Mouse (Mus musculus) ES-E14 (cell line): ENCODE data around the gene Hbs1l. TPM values are rescaled to one million over a fixed set of nuclear protein-coding genes. Genes with fewer than 3 reads are reported as not detected.

ENCODE experiments used
- DNase-seq: peaks from one replicate; pipeline ENCODE4 v3.0.0-alpha.2; 2013; ENCODE audit warnings: low read depth, low spot score
- H3K27ac ChIP-seq: 2 replicates; pipeline ENCODE4 v1.5.1; 2012; ENCODE audit warnings: low read depth, mild to moderate bottlenecking, low read length, moderate library complexity, mixed read lengths; ENCODE audit not compliant: poor library complexity, insufficient read depth, severe bottlenecking
- H3K36me3 ChIP-seq: 2 replicates; pipeline ENCODE4 v1.6.1; 2012; ENCODE audit warnings: mild to moderate bottlenecking, low read length, moderate library complexity, mixed read lengths; ENCODE audit not compliant: control insufficient read depth, poor library complexity, insufficient read depth, severe bottlenecking
- H3K4me1 ChIP-seq, 2 experiments: fragments of 150-350 bp in 1 of 2; sonication (generic) in 1 of 2; 2 replicates each; pipeline ENCODE4 v1.6.1; 2012; ENCODE audit warnings: low read length in 2 of 2, mild to moderate bottlenecking in 1 of 2, mixed read lengths in 1 of 2; ENCODE audit not compliant: control insufficient read depth in 2 of 2, insufficient read depth in 2 of 2, poor library complexity in 1 of 2
- H3K4me3 ChIP-seq, 2 experiments: fragments of 150-350 bp in 1 of 2; sonication (generic) in 1 of 2; 2 replicates each; pipeline ENCODE4 v1.5.1; 2012; ENCODE audit warnings: low read length in 2 of 2, low read depth in 1 of 2, mild to moderate bottlenecking in 1 of 2, mixed read lengths in 1 of 2; ENCODE audit not compliant: insufficient read depth in 1 of 2, poor library complexity in 1 of 2, severe bottlenecking in 1 of 2
- H3K9ac ChIP-seq: 2 replicates; pipeline ENCODE4 v1.6.1; 2012; ENCODE audit warnings: low read depth, mild to moderate bottlenecking, low read length, mixed read lengths; ENCODE audit not compliant: poor library complexity, insufficient read depth, severe bottlenecking
- H3K9me3 ChIP-seq: fragments of 150-350 bp; sonication (generic); 2 replicates; pipeline ENCODE4 v1.6.1; 2012; ENCODE audit warnings: low read depth, mild to moderate bottlenecking, low read length; ENCODE audit not compliant: control insufficient read depth, insufficient read depth
- CHD2 ChIP-seq: IDR thresholded peaks from 2 replicates; pipeline ENCODE4 v1.6.1; 2014; ENCODE audit warnings: mild to moderate bottlenecking, low read depth, low read length, inconsistent platforms
- HCFC1 ChIP-seq: IDR thresholded peaks from 2 replicates; pipeline ENCODE4 v1.6.1; 2012; ENCODE audit warnings: low read length, inconsistent platforms, borderline replicate concordance; ENCODE audit not compliant: insufficient read depth
- MAFK ChIP-seq: IDR thresholded peaks from 2 replicates; pipeline ENCODE4 v1.6.1; 2014; ENCODE audit warnings: mild to moderate bottlenecking, low read depth, low read length, inconsistent platforms; ENCODE audit not compliant: insufficient read depth
- ZC3H11A ChIP-seq: IDR thresholded peaks from 2 replicates; pipeline ENCODE4 v1.6.1; 2012; ENCODE audit warnings: low read depth, mild to moderate bottlenecking, inconsistent platforms, low read length, borderline replicate concordance
- ZNF384 ChIP-seq: IDR thresholded peaks from 2 replicates; pipeline ENCODE4 v1.6.1; 2012; ENCODE audit warnings: low read depth, low read length, inconsistent platforms
- in situ Hi-C, 2 experiments: fragments of 600-800 bp; cut with MboI; formaldehyde crosslinking; loops; one replicate each; pipeline ENCODE4 v1.15.1; 2025; ENCODE audit warnings: low sequenced_read_pairs in 2 of 2, inconsistent platforms in 1 of 2; ENCODE audit not compliant: unreplicated experiment in 2 of 2
- total RNA-seq: library from RNA; depleted of rRNA; stranded (reverse); fragments of 300-350 nt; gene quantifications from 2 replicates; pipeline ENCODE4 v1.2.3, GENCODE M21; 2012

The Hbs1l gene
- total RNA-seq, 1 experiment = 90.0 TPM

DNA sequence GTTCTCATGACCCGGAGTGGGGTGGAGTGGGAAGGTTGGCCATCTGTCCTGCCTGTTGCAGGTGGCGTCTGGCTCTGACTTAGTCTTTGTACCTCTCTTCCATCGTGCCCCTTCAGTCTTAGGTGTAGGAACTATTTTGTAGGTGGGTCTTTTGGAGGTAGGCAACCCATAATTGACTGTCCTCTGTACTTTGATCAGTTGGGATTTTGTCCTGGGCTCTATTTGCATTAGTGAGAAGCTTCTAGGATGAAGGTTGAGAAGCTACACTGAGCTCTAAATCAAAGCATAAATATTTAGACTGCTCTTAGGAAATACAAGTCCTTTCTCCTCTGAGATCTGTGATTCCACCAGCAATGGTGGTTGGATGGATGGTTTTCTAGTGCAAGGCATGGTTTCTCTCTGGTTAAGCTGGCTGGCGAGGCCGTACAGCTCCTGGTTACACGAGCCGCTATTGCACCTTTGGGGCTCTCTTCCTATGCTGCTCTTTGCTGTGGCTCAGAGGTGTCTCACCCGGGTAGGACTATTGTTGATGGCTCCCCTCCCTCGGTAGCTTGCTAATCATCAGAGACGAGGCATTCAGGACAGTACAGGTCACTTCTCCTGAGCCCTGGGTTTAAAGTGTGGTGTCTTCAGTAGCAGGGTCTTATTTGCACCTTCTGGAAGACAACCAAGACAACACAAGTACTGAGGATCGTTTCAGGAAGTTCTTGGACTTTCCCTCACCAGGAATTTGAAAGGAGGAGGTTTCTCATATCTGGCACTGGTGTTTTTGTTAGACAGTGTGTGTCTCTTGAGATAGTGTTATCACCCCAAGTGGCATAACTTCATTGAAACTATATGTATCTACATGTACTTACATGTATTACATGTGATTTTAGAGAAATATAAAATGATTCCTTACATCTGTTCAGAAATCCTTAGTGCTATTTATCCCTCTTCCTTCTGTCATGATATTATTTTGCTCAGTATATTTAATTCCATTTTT is 55.0 kb downstream of the Hbs1l start:
- in situ Hi-C loops = no loop called here
- H3K4me3 ChIP-seq = no peak overlapping the region
- H3K27ac ChIP-seq = no peak overlapping the region
- TF ChIP-seq CHD2 (no peak), ZC3H11A (no peak), MAFK (no peak), HCFC1 (no peak)
- H3K9ac ChIP-seq = no peak overlapping the region
- H3K9me3 ChIP-seq = no peaks in the 10 kb centered on the region
- H3K36me3 ChIP-seq = peaks cover 23% of the 10 kb centered on the region
- no peak for DNase-seq
- H3K4me1 ChIP-seq = no peaks in the 10 kb centered on the region

DNA sequence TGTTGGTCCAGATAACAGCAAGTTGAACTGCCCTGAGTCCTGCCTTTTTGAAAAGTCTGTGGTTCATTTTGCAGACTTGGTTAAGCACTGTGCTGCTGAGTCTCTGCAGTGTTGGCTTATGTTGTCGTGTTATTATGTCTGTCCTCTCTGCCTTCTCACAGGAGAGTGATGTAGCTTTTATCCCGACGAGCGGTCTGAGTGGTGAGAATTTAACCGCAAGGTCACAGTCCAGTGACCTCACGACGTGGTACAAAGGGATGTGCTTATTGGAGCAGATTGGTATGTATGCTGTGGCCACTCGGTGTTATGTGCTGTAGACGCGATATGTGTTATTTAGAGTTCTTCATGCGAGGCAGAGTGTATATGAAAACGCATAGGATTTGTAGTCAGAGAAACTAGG is 56.0 kb downstream of the Hbs1l start:
- H3K36me3 ChIP-seq = peaks cover 25% of the 10 kb centered on the region

DNA sequence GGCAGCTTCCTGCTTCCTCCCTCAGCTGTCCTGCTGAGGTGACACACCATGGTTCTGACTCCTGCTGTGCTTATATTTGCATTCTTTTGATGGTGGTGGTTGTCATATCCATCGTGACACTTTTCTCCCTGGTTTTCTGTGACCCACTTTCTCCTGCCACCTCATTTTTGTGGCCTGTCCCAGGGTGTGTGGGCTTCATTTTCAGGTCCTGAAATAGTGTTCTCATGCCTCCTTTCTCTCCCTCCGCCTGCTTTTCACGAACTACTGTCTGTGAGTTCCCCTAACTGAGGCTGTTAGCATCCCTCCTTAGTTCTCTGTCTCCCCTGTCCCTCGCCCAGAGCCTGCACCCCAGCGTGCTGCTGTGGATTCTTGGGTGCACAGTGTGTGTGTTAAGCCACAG is 58.1 kb downstream of the Hbs1l start:
- no peak for DNase-seq
- H3K36me3 ChIP-seq = peaks cover 20% of the 10 kb centered on the region

More for the DNA sequence above, 56.0 kb downstream of the Hbs1l start:
- Histone ChIP-seq H3K4me3 (no peak overlapping the region), H3K27ac (no peak overlapping the region), H3K9ac (no peak overlapping the region), H3K9me3 (no peaks in the 10 kb centered on the region), H3K4me1 (no peaks in the 10 kb centered on the region)
- DNase-seq = no peak
- in situ Hi-C loops = no loop called here
- TF ChIP-seq ZC3H11A (no peak), MAFK (no peak), ZNF384 (no peak), CHD2 (no peak), HCFC1 (no peak)

GRCm38 (mm10) chr10:21354506-21354905 is 58.7 kb downstream of the Hbs1l start:
- H3K9me3 ChIP-seq = no peaks in the 10 kb centered on the region
- peaks cover 20% of the 10 kb centered on the region for H3K36me3 ChIP-seq
- DNase-seq = no peak

More for the DNA sequence above, 58.1 kb downstream of the Hbs1l start:
- Histone ChIP-seq H3K4me3 (no peak overlapping the region), H3K9me3 (no peaks in the 10 kb centered on the region), H3K4me1 (no peaks in the 10 kb centered on the region), H3K9ac (no peak overlapping the region), H3K27ac (no peak overlapping the region)
- in situ Hi-C loops = no loop called here
- TF ChIP-seq MAFK (no peak), ZC3H11A (no peak), CHD2 (no peak), ZNF384 (no peak), HCFC1 (no peak)

More at GRCm38 (mm10) chr10:21354506-21354905, 58.7 kb downstream of the Hbs1l start:
- TF ChIP-seq ZC3H11A (no peak), ZNF384 (no peak), MAFK (no peak), HCFC1 (no peak), CHD2 (no peak)
- Histone ChIP-seq H3K4me3 (no peak overlapping the region), H3K9ac (no peak overlapping the region), H3K27ac (no peak overlapping the region), H3K4me1 (no peaks in the 10 kb centered on the region)
- in situ Hi-C loops = no loop called here
